Comparison of ENCODE assay signal across 11 mouse cellular contexts in genomic region chr17:74245284-74245683, GRCm38 (mm10). TPM values are rescaled to one million over a fixed set of nuclear protein-coding genes. Genes with fewer than 3 reads are reported as not detected.
DNase-seq lines count a peak whose midpoint lies in the region; ATAC-seq and TF ChIP-seq lines count a peak whose summit lies in the region.
"Had no signal": no experiment of that assay in that cellular context is flagged by ENCODE, and none has a peak within 500 bp of the region (broad histone marks: within the 10 kb centered on the region; RNA-seq: fewer than 3 reads in every experiment).

No protein-coding gene starts in this region.

- H3K36me3 ChIP-seq in heart, embryonic 10.5 days: peaks cover 9% of the 10 kb centered on the region; the same call in 1 of the 2 replicates
- peaks cover 4% of the 10 kb centered on the region for H3K36me3 ChIP-seq in heart, adult 2 months (ENCODE audit: control insufficient read depth, insufficient read depth, low read length)
- H3K36me3 ChIP-seq in hindbrain, embryonic 14.5 days (replicated peaks; ENCODE audit: control insufficient read depth, insufficient read depth): no peaks in the 10 kb centered on the region; the same call in 1 of the 2 replicates

- H3K4me3 ChIP-seq in heart, embryonic 10.5 days: no peak overlapping the region
- H3K4me3 ChIP-seq in bone marrow macrophage, adult 2 months (ENCODE audit: insufficient read depth, low read length): no peak overlapping the region
- H3K4me3 ChIP-seq in heart, adult 2 months: no peak overlapping the region
- H3K4me3 ChIP-seq in hindbrain, embryonic 14.5 days (replicated peaks; ENCODE audit: low read length): no peak overlapping the region
- H3K4me3 ChIP-seq: hindbrain, embryonic 13.5 days had no signal

- no peak for TF ChIP-seq CTCF in bone marrow macrophage, adult 2 months (IDR thresholded peaks at IDR 0.05; ENCODE audit: low read depth, low read length)
- no peak for TF ChIP-seq CTCF in heart, adult 2 months (IDR thresholded peaks at IDR 0.05)

- H3K4me1 ChIP-seq in heart, embryonic 10.5 days: 0 out of 2 replicates have a peak, but pooled peaks cover 3% of the 10 kb centered on the region
- H3K4me1 ChIP-seq in bone marrow macrophage, adult 2 months (ENCODE audit: control insufficient read depth, insufficient read depth, low read length): peaks cover 32% of the 10 kb centered on the region
- H3K4me1 ChIP-seq in heart, adult 2 months (ENCODE audit: control insufficient read depth, insufficient read depth, low read length): peaks cover 1% of the 10 kb centered on the region; the same call in 1 of the 2 replicates
- no peaks in the 10 kb centered on the region for H3K4me1 ChIP-seq in hindbrain, embryonic 14.5 days (replicated peaks; ENCODE audit: control insufficient read depth, insufficient read depth, low read length)
- H3K4me1 ChIP-seq: hindbrain, embryonic 13.5 days had no signal

- H3K27me3 ChIP-seq in heart, embryonic 10.5 days (ENCODE audit: insufficient read depth, poor library complexity, severe bottlenecking): no peaks in the 10 kb centered on the region
- no peaks in the 10 kb centered on the region for H3K27me3 ChIP-seq in heart, adult 2 months (ENCODE audit: control insufficient read depth, insufficient read depth, low read length)
- no peaks in the 10 kb centered on the region for H3K27me3 ChIP-seq in hindbrain, embryonic 14.5 days (ENCODE audit: control insufficient read depth, insufficient read depth, low read length)
- H3K27me3 ChIP-seq: hindbrain, embryonic 13.5 days had no signal

- intact Hi-C loops in heart, adult 2 months (cut with DNase I): no loop called here

- TF ChIP-seq EP300 in heart, adult 2 months (IDR thresholded peaks at IDR 0.05; ENCODE audit: insufficient read depth, low read depth, low read length): peak; percentile 81; the same call in 1 of the 2 replicates

- no peak overlapping the region for H3K27ac ChIP-seq in heart, embryonic 10.5 days
- peak overlapping the region; percentile 65 for H3K27ac ChIP-seq in bone marrow macrophage, adult 2 months (ENCODE audit: insufficient read depth, low read depth, low read length)
- H3K27ac ChIP-seq in heart, adult 2 months: peak overlapping the region; percentile 17
- H3K27ac ChIP-seq in hindbrain, embryonic 14.5 days: no peak overlapping the region
- H3K27ac ChIP-seq: hindbrain, embryonic 13.5 days; macrophage had no signal

- TF ChIP-seq POLR2A in bone marrow macrophage, adult 2 months (IDR thresholded peaks at IDR 0.05; ENCODE audit: borderline replicate concordance, low read depth, low read length): no peak
- no peak for TF ChIP-seq POLR2A in heart, adult 2 months (IDR thresholded peaks at IDR 0.05; ENCODE audit: insufficient read depth, low read depth, low read length)

- H3K9ac ChIP-seq in heart, adult 2 months (ENCODE audit: low read depth, low read length): no peak overlapping the region
- H3K9ac ChIP-seq in hindbrain, embryonic 14.5 days: no peak overlapping the region
- H3K9ac ChIP-seq: hindbrain, embryonic 13.5 days had no signal

- no peaks in the 10 kb centered on the region for H3K9me3 ChIP-seq in heart, embryonic 10.5 days
- H3K9me3 ChIP-seq in hindbrain, embryonic 14.5 days (ENCODE audit: control insufficient read depth, low read length): no peaks in the 10 kb centered on the region
- H3K9me3 ChIP-seq: hindbrain, embryonic 13.5 days had no signal

- no peak for ATAC-seq in inflammation-experienced regulatory T-cells, adult 6 months
- ATAC-seq in hindbrain, embryonic 14.5 days (ENCODE audit: low FRiP score): no peak
- no peak for ATAC-seq in erythroid progenitor cell, adult 5-6 weeks (replicated peaks; ENCODE audit: low FRiP score, poor library complexity, severe bottlenecking)

- peak; percentile 65 to 73 for DNase-seq in heart, adult 18-20 months
- DNase-seq in heart, embryonic 10.5 days (ENCODE audit: low spot score): no peak
- DNase-seq in heart, adult 2 months: peak in 1 of 2 experiments; percentile 60
- DNase-seq in lung, postnatal 36 days: peak; percentile 56
- no peak for DNase-seq in hindbrain, embryonic 14.5 days (ENCODE audit: low spot score)
- DNase-seq: kidney, postnatal 14 days had no signal

- WGBS in heart, embryonic 10.5 days: 43% methylated on average over 1 of the region's 1 CpGs
- 47% methylated on average over 1 of the region's 1 CpGs for WGBS in heart, adult 2 months
- 77% methylated on average over 1 of the region's 1 CpGs for WGBS in hindbrain, embryonic 14.5 days

- H3K4me2 ChIP-seq in hindbrain, embryonic 14.5 days (replicated peaks): no peak overlapping the region
- H3K4me2 ChIP-seq: hindbrain, embryonic 13.5 days had no signal

- no peaks in the 10 kb centered on the region for H3K79me2 ChIP-seq in heart, adult 2 months (replicated peaks; ENCODE audit: control insufficient read depth, insufficient read depth, low read length)

RNA-seq across cellular contexts. Expression of gene Memo1, which starts 50.0 kb away (rescaled TPM):
- total RNA-seq in heart, adult 18-20 months (2021): 10 to 100 TPM; 57.4 to 63.2 TPM
- 79.6 and 80.7 TPM in 2 replicates for polyA plus RNA-seq in heart, embryonic 10.5 days (2016; fragmentation: Nextera tagmentation; extraction: Ambion mirVana)
- 36.6 and 38.4 TPM in 2 replicates for polyA plus RNA-seq in bone marrow macrophage, adult 2 months (2012; ENCODE audit: insufficient read depth, insufficient read length, missing spikeins)
- 10 to 100 TPM; 56.7 to 66.7 TPM for total RNA-seq in heart, adult 2 months (2021)
- 70.8 and 77.6 TPM in 2 replicates for polyA plus RNA-seq in heart, adult 2 months (2012; rRNA removed)
- 10 to 100 TPM; 37.6 to 61.9 (median 45.4) TPM for polyA plus RNA-seq in inflammation-experienced regulatory T-cells, adult 6 months (2017; shearing (Covaris generic))
- polyA plus RNA-seq in hindbrain, embryonic 14.5 days (2014; fragmentation: Nextera tagmentation; extraction: Ambion mirVana): 61.0 and 61.9 TPM in 2 replicates
- 208 and 242 TPM in 2 replicates for total RNA-seq in erythroid progenitor cell, adult 5-6 weeks (2015; ENCODE audit: low replicate concordance)
- total RNA-seq in erythroid progenitor cell, adult 5-6 weeks (2017; ENCODE audit: low replicate concordance): 378 and 387 TPM in 2 replicates

Comparison
In these comparisons a context has a peak if more than half of its experiments do, and no peak if none do; other contexts are left out.
1. DNase-seq: peak in heart, adult 18-20 months (2 of 2) and lung, postnatal 36 days (single experiment); none in heart, embryonic 10.5 days (single experiment) and hindbrain, embryonic 14.5 days (single experiment).
2. H3K27ac ChIP-seq: peak in bone marrow macrophage, adult 2 months (single experiment) and heart, adult 2 months (single experiment); none in heart, embryonic 10.5 days (single experiment) and hindbrain, embryonic 14.5 days (single experiment).